Mouse (Mus musculus) MEL-GATA-1-ER (cell line): ENCODE measurements around the gene Txnrd3.

Experiments
- DNase-seq: peaks from one replicate; pipeline ENCODE4 v3.0.0-alpha.2; 2012; ENCODE audit warnings: low read depth; ENCODE audit errors: extremely low read depth

The Txnrd3 gene

DNA sequence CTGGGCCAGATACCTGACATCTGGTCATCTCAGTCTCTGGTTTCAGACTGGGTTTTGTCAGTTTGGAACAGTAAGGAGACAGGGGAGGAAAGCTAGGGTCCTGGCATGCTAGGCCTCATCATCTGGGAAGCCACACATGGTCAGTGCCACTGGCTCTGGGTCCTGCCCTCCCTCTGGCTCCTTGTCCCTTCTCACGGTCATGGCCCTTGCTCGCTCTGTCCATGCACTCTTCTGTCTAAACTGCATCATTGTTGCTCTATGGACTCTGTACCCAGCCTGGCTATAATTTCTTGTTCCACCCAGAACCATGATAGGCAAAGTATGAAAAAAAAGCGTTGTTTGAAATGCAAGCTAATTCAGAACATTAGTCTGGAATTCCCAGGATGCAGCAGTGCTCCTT is 11.2 kb downstream of the Txnrd3 start:
- DNase-seq: no peak

GRCm38 (mm10) chr6:89658342-89658741 is 14.6 kb downstream of the Txnrd3 start:
- DNase-seq: no peak

DNA sequence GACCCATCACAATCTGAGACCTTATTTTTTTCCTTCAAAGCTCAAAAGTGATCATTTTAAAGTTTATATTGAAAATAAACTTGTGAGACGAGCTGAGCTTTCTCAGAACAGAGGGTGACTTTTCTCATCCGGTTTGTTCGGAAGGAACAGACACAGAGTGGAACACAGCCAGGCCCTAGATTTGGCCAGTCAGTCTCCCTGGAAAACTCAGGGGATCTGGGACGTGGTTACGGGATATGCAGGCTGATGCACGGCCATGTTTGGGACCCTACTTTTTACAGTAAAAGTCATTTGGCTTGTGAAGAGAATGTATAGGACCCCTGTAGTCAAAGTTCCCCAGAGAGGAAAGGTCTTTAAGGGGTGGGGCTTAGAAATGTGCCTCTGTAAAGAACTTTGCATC is 15.1 kb downstream of the Txnrd3 start:
- no peak for DNase-seq

GRCm38 (mm10) chr6:89659692-89660423 is 16.1 kb downstream of the Txnrd3 start:
- no peak for DNase-seq

GRCm38 (mm10) chr6:89660490-89660889 is 16.7 kb downstream of the Txnrd3 start:
- DNase-seq: no peak

- no peak for DNase-seq
These were observed 18.7 kb downstream of the Txnrd3 start for GRCm38 (mm10) chr6:89662521-89662920.

DNA sequence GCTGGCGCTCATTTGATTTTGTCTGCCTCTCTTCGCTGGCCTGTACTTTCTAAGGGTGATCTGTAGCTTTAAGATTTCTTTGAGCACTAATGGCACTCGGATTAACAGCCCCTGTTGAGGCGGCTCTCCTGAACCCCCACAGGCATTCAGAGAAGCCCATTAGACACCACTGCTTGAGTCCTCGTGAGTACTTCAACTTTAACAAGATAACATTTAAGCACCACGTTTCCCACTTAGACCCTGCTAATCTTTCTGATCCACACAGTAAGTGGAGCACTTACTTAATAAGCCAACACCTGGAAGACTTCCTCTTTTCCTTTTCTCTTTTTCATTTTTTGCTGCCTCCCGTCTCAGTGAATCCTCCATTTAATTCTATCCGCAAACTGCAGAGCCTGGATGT is 21.4 kb downstream of the Txnrd3 start:
- DNase-seq: no peak

GRCm38 (mm10) chr6:89665667-89666066 is 21.9 kb downstream of the Txnrd3 start:
- no peak for DNase-seq

DNA sequence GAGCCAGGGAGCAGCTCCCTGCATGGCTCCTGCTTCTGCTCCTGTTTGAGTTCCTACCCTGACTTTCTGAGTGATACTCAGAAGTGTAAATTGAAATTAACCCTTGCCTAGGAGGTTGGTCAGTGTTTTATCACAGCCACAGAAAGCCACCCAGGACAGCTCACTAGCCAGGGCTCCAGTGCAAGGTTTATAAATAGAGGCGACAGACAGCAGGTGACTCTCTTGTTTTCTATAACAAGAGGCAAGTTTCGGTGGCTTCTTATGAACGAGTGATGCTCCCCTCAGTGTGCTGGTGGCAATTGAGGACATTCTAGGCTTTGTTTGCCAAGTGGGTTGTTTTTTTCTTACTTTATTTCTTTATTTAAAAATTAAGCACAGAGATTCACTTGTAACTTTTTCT is 23.2 kb downstream of the Txnrd3 start:
- DNase-seq: no peak

DNA sequence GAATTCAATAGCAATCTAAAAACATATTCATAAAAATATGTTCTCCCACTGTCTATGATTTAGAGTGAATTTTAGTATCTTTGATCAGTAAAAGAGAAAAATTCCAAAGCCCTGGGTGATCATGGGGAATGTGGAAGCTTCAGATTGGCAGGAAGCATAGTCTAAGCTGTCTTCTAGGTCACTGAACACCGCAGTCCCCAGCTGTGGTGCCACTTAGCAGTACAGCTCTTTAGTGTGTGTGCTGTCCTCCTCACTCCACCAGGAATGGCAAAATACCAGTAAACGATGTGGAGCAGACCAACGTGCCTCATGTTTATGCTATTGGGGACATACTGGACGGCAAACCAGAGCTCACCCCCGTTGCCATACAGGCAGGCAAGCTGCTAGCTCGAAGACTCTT is 25.8 kb downstream of the Txnrd3 start:
- no peak for DNase-seq

DNA sequence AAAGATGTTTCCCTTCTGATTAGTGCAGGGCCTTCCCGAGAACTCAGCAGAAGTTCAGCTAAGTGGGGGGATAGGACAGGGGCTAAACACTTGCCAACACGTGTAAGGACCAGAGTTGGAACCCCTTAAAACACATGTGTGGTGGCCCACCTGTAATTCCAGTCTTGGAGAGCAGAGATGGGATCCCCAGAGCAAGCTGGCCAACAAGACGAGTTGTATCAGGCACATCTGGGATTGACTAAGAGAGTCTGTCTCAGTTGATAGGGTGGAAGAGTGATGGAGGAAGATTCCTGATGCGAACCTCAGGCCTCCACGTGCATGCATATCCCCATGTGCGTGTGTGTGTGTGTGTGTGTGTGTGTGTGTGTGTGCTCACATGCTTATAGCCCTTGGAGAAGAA is 27.6 kb downstream of the Txnrd3 start:
- DNase-seq: no peak

- DNase-seq: no peak
These were observed 28.9 kb downstream of the Txnrd3 start for GRCm38 (mm10) chr6:89672641-89673040.

DNA sequence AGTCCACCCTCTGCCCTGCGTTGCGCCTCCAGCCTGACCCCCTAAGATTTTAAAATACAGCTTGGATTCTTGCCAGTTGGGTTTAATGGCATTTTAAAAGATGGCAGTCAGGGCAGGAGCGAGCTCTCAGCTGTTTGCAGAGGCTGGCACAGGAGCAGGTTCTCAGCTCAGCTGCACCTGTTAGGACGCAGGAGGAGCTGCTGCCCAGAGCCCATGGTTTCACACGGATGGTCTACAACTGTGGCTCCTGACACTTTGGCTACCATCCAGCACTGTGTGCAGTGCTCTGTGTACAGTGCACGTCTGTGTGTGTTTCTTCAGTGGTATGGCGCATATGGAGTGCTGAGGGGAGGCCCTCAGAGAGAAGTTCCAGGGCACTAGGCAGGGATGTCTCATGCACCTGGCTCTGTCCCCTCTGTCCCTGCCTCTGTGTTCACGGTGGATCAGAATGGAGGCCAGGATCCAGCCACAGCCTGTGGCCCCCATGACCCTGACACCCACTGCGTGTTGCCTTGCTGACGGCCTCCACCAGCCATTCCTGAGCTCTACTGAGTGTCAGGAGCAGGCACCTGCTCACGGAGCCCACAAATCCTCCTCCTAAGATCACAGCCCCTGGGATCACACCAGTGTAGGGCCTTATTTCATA is 29.5 kb downstream of the Txnrd3 start:
- DNase-seq: no peak

- DNase-seq: no peak
These were observed 34.7 kb downstream of the Txnrd3 start for GRCm38 (mm10) chr6:89678522-89678921.

- peak; percentile 34 for DNase-seq
These were observed 35.6 kb downstream of the Txnrd3 start for GRCm38 (mm10) chr6:89679291-89679835.

DNA sequence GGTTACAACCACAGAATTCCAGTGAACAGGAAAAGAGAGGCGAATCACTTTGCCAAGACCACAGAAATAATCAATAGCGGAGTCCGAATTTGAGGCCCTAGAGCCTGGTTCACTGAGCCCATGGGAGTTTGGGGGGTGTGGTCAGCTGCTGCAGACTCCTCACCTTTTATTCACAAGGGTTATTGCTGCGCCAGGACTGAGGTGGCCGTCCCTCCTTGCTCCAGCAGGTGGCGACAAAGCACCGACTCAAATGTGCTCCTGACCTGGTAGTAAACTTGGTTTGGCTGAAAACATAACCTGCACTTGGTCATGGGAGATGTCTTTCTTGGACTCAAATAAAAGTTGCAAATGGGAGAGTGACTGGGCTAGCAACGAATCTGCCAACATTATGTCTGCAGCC is 36.4 kb downstream of the Txnrd3 start:
- DNase-seq: peak; percentile 27

DNA sequence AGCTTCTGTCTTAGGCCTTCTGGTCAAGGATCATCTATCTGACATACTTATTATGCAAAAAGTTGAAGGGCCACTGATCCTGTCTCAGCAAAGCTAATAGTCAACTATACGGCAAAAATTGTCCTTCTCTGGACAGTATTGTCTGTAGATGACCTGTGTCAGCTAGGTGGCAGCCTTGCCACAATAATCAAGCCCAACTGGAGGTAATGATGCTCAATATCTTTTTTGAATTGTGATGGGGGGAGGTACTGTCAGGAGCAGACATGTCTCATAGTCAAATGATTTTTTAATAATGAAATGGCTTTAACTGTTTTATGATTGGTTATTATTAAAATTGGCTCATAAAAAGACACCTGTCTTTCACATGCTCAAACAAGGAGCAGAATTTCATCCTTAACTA is 40.4 kb downstream of the Txnrd3 start:
- no peak for DNase-seq

GRCm38 (mm10) chr6:89687100-89687499 is 43.3 kb downstream of the Txnrd3 start:
- no peak for DNase-seq

DNA sequence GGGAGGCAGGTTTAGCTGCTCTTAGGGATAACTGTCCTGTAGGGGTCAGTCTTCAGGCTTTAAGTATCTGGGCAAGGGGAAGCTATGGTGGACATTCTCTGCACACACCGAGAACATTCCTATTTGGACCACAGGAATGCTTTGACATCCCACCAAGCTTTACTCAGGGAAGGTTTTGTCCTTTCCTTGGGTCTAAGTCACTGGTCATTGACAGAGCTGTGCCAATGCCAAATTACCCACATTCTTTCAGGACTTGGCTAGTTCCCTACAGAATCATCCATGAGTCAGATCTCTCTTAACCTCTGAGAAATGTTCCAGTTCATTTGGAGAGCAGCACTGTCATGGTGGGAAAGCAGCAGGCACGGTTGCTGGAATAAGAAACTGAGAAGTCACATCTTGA is 62.8 kb downstream of the Txnrd3 start:
- DNase-seq: no peak

- DNase-seq: no peak
These were observed 63.5 kb downstream of the Txnrd3 start, which contains the start of gene Vmn1r40 for GRCm38 (mm10) chr6:89707240-89707639. Vmn1r40 (plus strand) TSS chr6:89707540.

GRCm38 (mm10) chr6:89718051-89718450 is 74.3 kb downstream of the Txnrd3 start:
- no peak for DNase-seq
